Mouse (Mus musculus): ENCODE results near the gene Olfr789.

GRCm38 (mm10) chr10:129490101-129490500 is 5.5 kb downstream of the Olfr789 start:
- TF ChIP-seq CTCF (IDR thresholded peaks at IDR 0.05; ENCODE audit: extremely low read depth, insufficient read depth, low read length) (no peak), POLR2A (IDR thresholded peaks at IDR 0.05; ENCODE audit: extremely low read depth, insufficient read depth, low read length) (no peak)

Data from cortical plate, adult 2 months (tissue).